Mouse (Mus musculus) gastrocnemius, postnatal 4 days (tissue): ENCODE data around the gene Olfr464. TPM values are rescaled to one million over a fixed set of nuclear protein-coding genes. Genes with fewer than 3 reads are reported as not detected.
"Not testable (repeated sequence)": the region's sequence is repeated elsewhere in the genome, so short reads cannot be mapped to it uniquely, and the experiment has no call there.

Source experiments
- DNase-seq, 2 experiments: peaks; one replicate each; pipeline ENCODE4 v3.0.0; 2021 to 2022; ENCODE audit warnings: low spot score in 2 of 2, mixed read lengths in 2 of 2
- total RNA-seq, 2 experiments: library from RNA; stranded (reverse); gene quantifications; 2 replicates each; pipeline ENCODE4 v1.2.3; 2021

Gene Olfr464
- total RNA-seq, 2 experiments from 2014 or later, result not detected

DNA sequence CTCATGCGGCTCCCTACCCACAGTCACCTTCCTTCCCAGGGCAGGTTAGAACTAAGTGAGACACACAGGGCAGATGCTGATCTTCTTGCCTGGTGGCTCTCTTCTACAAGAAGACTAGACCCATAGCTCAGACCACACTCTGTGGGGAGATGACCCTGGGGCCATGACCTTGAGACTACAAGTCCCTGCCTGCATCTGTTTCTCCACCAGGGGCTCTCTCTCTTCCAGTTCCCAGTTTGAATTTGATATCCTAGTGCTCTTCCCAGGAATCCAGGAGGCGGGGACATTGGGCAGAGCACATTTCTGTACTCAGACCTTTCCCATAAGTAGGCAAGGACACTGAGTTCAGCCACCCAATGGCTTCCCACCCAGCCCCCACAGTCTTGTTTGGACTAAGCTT is 50.7 kb downstream of the Olfr464 start:
- no peak for DNase-seq

DNA sequence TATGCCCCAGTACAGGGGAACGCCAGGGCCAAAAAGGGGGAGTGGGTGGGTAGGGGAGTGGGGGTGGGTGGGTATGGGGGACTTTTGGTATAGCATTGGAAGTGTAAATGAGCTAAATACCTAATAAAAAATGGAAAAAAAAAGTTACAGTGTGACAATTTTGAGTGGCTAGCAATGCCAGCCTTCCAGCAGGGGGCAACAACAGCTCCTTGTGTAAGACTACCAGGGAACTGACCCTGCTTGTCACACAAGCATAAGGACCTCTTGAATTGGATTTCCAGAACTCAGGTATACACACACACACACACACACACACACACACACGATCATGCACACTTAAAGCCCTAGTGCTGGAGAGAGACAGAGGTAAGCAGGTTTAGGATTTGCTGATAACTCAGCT is 53.9 kb downstream of the Olfr464 start:
- not testable (repeated sequence) for DNase-seq

Other genes with a start within 250 kb of the Olfr464 start
- 10 to 100 TPM; 52.1 to 55.5 TPM for gene Supt4a, start 183.4 kb downstream of the Olfr464 start, total RNA-seq
- gene Tspoap1, start 160.4 kb downstream of the Olfr464 start, total RNA-seq, result under 1 TPM; 0.18 to 0.39 TPM
- gene Mpo, start 127.4 kb downstream of the Olfr464 start, total RNA-seq, result under 1 TPM; 0.34 to 0.93 TPM
- not detected for gene Lpo, start 92.7 kb downstream of the Olfr464 start, total RNA-seq
- gene Mks1, start 67.8 kb downstream of the Olfr464 start, total RNA-seq, result 1 to 10 TPM; 5.3 to 6.6 TPM
- gene Epx, start 45.4 kb downstream of the Olfr464 start, total RNA-seq, result not detected
- gene Olfr462, start 28.7 kb downstream of the Olfr464 start, total RNA-seq, result not detected
- gene Olfr463, start 23.6 kb downstream of the Olfr464 start, total RNA-seq, result not detected
- 100 to 1,000 TPM; 113 to 114 TPM for gene Dynll2, start 66.6 kb upstream of the Olfr464 start, total RNA-seq
- gene Srsf1, start 126.4 kb upstream of the Olfr464 start, total RNA-seq, result 100 to 1,000 TPM; 171 to 215 TPM
- gene Vezf1, start 147.3 kb upstream of the Olfr464 start, total RNA-seq, result 10 to 100 TPM; 39.5 to 44.8 TPM
- gene Cuedc1, start 177.1 kb upstream of the Olfr464 start, total RNA-seq, result 10 to 100 TPM; 47.4 to 53.8 TPM